Mouse (Mus musculus) liver, embryonic 14.5 days (tissue): Measurements from ENCODE around the gene Nwd1.

Experiments used
- CTCF ChIP-seq: IDR thresholded peaks from 2 replicates; pipeline ENCODE4 v1.5.1; 2016; ENCODE audit warnings: antibody characterized with exemption, low read depth, control low read depth
- EP300 ChIP-seq: IDR thresholded peaks from 2 replicates; pipeline ENCODE4 v1.6.1; 2016; ENCODE audit warnings: antibody characterized with exemption, low read depth

GRCm38 (mm10) chr8:72650697-72651096 is 4.2 kb downstream of the Nwd1 start:
- TF ChIP-seq EP300 (no peak), CTCF (no peak)
